Mouse (Mus musculus) CH12.LX (cell line): ENCODE results near the gene Senp7. TPM values are rescaled to one million over a fixed set of nuclear protein-coding genes. Genes with fewer than 3 reads are reported as not detected.
A peak's percentile ranks its signal among the peaks of the same experiment; 100 is the strongest.

Experiments used
- DNase-seq: peaks from one replicate; pipeline ENCODE4 v3.0.0-alpha.2; 2013; ENCODE audit errors: extremely low read depth
- H3K27ac ChIP-seq: 2 replicates; pipeline ENCODE4 v1.5.1; 2012; ENCODE audit warnings: low read depth, mild to moderate bottlenecking, control low read depth, moderate library complexity; ENCODE audit not compliant: insufficient read depth
- H3K27me3 ChIP-seq: replicated peaks from 2 replicates; pipeline ENCODE3; 2012; ENCODE audit warnings: inconsistent platforms
- H3K36me3 ChIP-seq, 2 experiments: replicated peaks in 1 of 2; 2 replicates each; pipeline versions ENCODE3 to v1.6.1; 2012; ENCODE audit warnings: inconsistent platforms in 1 of 2, low read length in 1 of 2, mild to moderate bottlenecking in 1 of 2, mixed read lengths in 1 of 2, moderate library complexity in 1 of 2; ENCODE audit not compliant: control insufficient read depth in 1 of 2, insufficient read depth in 1 of 2
- H3K4me1 ChIP-seq, 2 experiments: 2 replicates each; pipeline ENCODE4 v1.6.1; 2012; ENCODE audit warnings: inconsistent platforms in 1 of 2, moderate library complexity in 1 of 2; ENCODE audit not compliant: insufficient read depth in 2 of 2, control insufficient read depth in 1 of 2
- H3K4me2 ChIP-seq: 2 replicates; pipeline ENCODE4 v1.6.1; 2012; ENCODE audit warnings: low read depth, mild to moderate bottlenecking, control low read depth; ENCODE audit not compliant: poor library complexity, insufficient read depth, severe bottlenecking
- H3K4me3 ChIP-seq, 3 experiments: fragments of 150-350 bp in 1 of 3; sonication (generic) in 1 of 3; replicated peaks in 1 of 3; 2 replicates each; pipeline versions ENCODE3 to v1.5.1; 2011 to 2012; ENCODE audit warnings: low read depth in 2 of 3, low read length in 2 of 3, mild to moderate bottlenecking in 2 of 3, moderate library complexity in 2 of 3, control low read depth in 1 of 3, improper control_type of control experiment in 1 of 3, inconsistent platforms in 1 of 3, mixed read lengths in 1 of 3; ENCODE audit not compliant: poor library complexity in 1 of 3
- H3K79me2 ChIP-seq: replicated peaks from 2 replicates; pipeline ENCODE4 v1.6.1; 2012; ENCODE audit warnings: mild to moderate bottlenecking, moderate library complexity; ENCODE audit not compliant: control insufficient read depth, poor library complexity, insufficient read depth, severe bottlenecking; ENCODE audit errors: extremely low read depth
- H3K9ac ChIP-seq: 2 replicates; pipeline ENCODE4 v1.6.1; 2012; ENCODE audit warnings: low read depth, mild to moderate bottlenecking, control low read depth, moderate library complexity; ENCODE audit not compliant: insufficient read depth
- H3K9me3 ChIP-seq: replicated peaks from 2 replicates; pipeline ENCODE3; 2012; ENCODE audit warnings: low read length, inconsistent platforms, mixed read lengths
- CHD2 ChIP-seq: IDR thresholded peaks from 2 replicates; pipeline ENCODE4 v1.6.1; 2011; ENCODE audit warnings: low read length, improper control_type of control experiment
- CTCF ChIP-seq, 2 experiments: IDR thresholded peaks in 1 of 2; conservative IDR thresholded peaks in 1 of 2; 2 replicates each; pipeline ENCODE4 v1.5.1; 2011 to 2012; ENCODE audit warnings: low read depth in 2 of 2, low read length in 2 of 2, improper control_type of control experiment in 1 of 2, inconsistent platforms in 1 of 2, mild to moderate bottlenecking in 1 of 2, moderate library complexity in 1 of 2
- ETS1 ChIP-seq: conservative IDR thresholded peaks from 2 replicates; pipeline ENCODE4 v1.6.1; 2012; ENCODE audit warnings: low read depth, mild to moderate bottlenecking, inconsistent platforms, low read length, improper control_type of control experiment, moderate library complexity
- JUN ChIP-seq: IDR thresholded peaks from 2 replicates; pipeline ENCODE4 v1.6.1; 2011; ENCODE audit warnings: low read depth, mild to moderate bottlenecking, low read length, improper control_type of control experiment, moderate library complexity; ENCODE audit not compliant: insufficient read depth
- MAX ChIP-seq: IDR thresholded peaks from 2 replicates; pipeline ENCODE4 v1.6.1; 2011; ENCODE audit warnings: low read length, improper control_type of control experiment
- MAZ ChIP-seq: IDR thresholded peaks from 2 replicates; pipeline ENCODE4 v1.6.1; 2012; ENCODE audit warnings: low read depth, mild to moderate bottlenecking, inconsistent platforms, low read length, improper control_type of control experiment, moderate library complexity
- MEF2A ChIP-seq: IDR thresholded peaks from 2 replicates; pipeline ENCODE4 v1.6.1; 2014; ENCODE audit warnings: low read depth, mild to moderate bottlenecking, inconsistent platforms, low read length, improper control_type of control experiment, borderline replicate concordance
- MYC ChIP-seq: IDR thresholded peaks from 2 replicates; pipeline ENCODE4 v1.6.1; 2011; ENCODE audit warnings: low read depth, mild to moderate bottlenecking, improper control_type of control experiment, low read length
- NELFE ChIP-seq: IDR thresholded peaks from 2 replicates; pipeline ENCODE4 v1.6.1; 2011; ENCODE audit warnings: low read depth, low read length, improper control_type of control experiment
- PAX5 ChIP-seq: IDR thresholded peaks from 2 replicates; pipeline ENCODE4 v1.6.1; 2012; ENCODE audit warnings: low read length, inconsistent platforms, mixed read lengths
- POLR2AphosphoS2 ChIP-seq: IDR thresholded peaks from 2 replicates; pipeline ENCODE4 v1.6.1; 2011; ENCODE audit warnings: low read depth, low read length, improper control_type of control experiment
- RAD21 ChIP-seq: IDR thresholded peaks from 2 replicates; pipeline ENCODE4 v1.6.1; 2011; ENCODE audit warnings: low read depth, mild to moderate bottlenecking, low read length, improper control_type of control experiment, moderate library complexity
- SIN3A ChIP-seq: IDR thresholded peaks from 2 replicates; pipeline ENCODE4 v1.6.1; 2012; ENCODE audit warnings: low read length, improper control_type of control experiment, inconsistent platforms
- SMC3 ChIP-seq: IDR thresholded peaks from 2 replicates; pipeline ENCODE4 v1.6.1; 2011; ENCODE audit warnings: low read depth, low read length, improper control_type of control experiment
- UBTF ChIP-seq: IDR thresholded peaks from 2 replicates; pipeline ENCODE4 v1.6.1; 2012; ENCODE audit warnings: low read depth, mild to moderate bottlenecking, inconsistent platforms, low read length, improper control_type of control experiment, moderate library complexity
- USF1 ChIP-seq: IDR thresholded peaks from 2 replicates; pipeline ENCODE4 v1.6.1; 2014; ENCODE audit warnings: low read depth, mild to moderate bottlenecking, inconsistent platforms, low read length, improper control_type of control experiment
- USF2 ChIP-seq: conservative IDR thresholded peaks from 2 replicates; pipeline ENCODE4 v1.6.1; 2011; ENCODE audit warnings: low read depth, low read length, improper control_type of control experiment
- ZC3H11A ChIP-seq: IDR thresholded peaks from 2 replicates; pipeline ENCODE4 v1.6.1; 2012; ENCODE audit warnings: low read depth, mild to moderate bottlenecking, inconsistent platforms, low read length, improper control_type of control experiment
- ZKSCAN1 ChIP-seq: IDR thresholded peaks from 2 replicates; pipeline ENCODE4 v1.6.1; 2012; ENCODE audit warnings: low read depth, inconsistent platforms, low read length, improper control_type of control experiment, borderline replicate concordance
- ZMIZ1 ChIP-seq: IDR thresholded peaks from 2 replicates; pipeline ENCODE4 v1.6.1; 2012; ENCODE audit warnings: low read depth, mild to moderate bottlenecking, inconsistent platforms, low read length, improper control_type of control experiment
- ZNF384 ChIP-seq: IDR thresholded peaks from 2 replicates; pipeline ENCODE4 v1.6.1; 2012; ENCODE audit warnings: low read depth, low read length, improper control_type of control experiment, inconsistent platforms
- dilution Hi-C: fragments of 300-500 bp; cut with MboI; formaldehyde crosslinking; loops from 2 replicates; pipeline ENCODE4 v1.14.3; 2020; ENCODE audit warnings: low sequenced_read_pairs; ENCODE audit not compliant: extremely low pct_unique_long_range_greater_than_20kb, extremely low pct_ligation_motif_present
- in situ Hi-C: fragments of 300-500 bp; cut with MboI; formaldehyde crosslinking; loops from 3 replicates; pipeline ENCODE4 v1.14.3; 2019; ENCODE audit warnings: low sequenced_read_pairs, low pct_ligation_motif_present, low pct_unique_long_range_greater_than_20kb, mixed read lengths
- polyA plus RNA-seq: library from polyadenylated mRNA; unstranded; fragments of >175 nt; gene quantifications from 2 replicates; pipeline ENCODE4 v1.2.1, GENCODE M21; 2012; ENCODE audit warnings: low read depth; ENCODE audit not compliant: insufficient read length
- total RNA-seq, 2 experiments: library from RNA; depleted of rRNA; stranded (reverse); fragments of 300-350 nt in 1 of 2; fragments of >200 nt in 1 of 2; gene quantifications; 2 replicates each; pipeline ENCODE4 v1.2.3; 2012 to 2014

Senp7 gene
- total and polyA plus RNA-seq, 3 experiments = 12.3 to 26.4 (median 15.5) TPM

DNA sequence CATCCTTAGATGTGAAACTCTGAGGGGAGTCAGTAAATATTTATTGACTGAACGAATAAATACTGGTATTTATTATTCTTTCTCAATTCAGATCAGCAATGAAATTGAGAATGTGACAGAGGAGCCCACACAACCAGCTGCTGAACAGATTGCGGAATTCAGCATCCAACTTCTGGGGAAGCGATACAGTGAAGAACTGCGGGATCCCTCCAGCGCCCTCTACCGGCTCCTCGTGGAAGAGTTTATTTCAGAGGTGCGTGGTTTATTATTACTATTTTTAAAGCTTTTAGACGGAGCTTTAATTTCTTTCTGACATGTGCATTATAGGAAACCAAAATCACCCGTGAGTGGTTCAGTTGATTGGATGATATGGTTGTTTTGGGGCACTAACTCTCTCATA lies 183.2 kb downstream of the Senp7 start:
- Histone ChIP-seq H3K9me3 (no peaks in the 10 kb centered on the region), H3K27ac (no peak overlapping the region), H3K4me2 (no peak overlapping the region), H3K4me1 (0 out of 4 replicates have a peak, but pooled peaks cover 0 to 2% of the 10 kb centered on the region in 2 experiments), H3K27me3 (no peaks in the 10 kb centered on the region), H3K4me3 (no peak overlapping the region), H3K36me3 (no peaks in the 10 kb centered on the region), H3K9ac (no peak overlapping the region), H3K79me2 (no peaks in the 10 kb centered on the region)
- in situ Hi-C loops (no loop called here), dilution Hi-C loops (no loop called here)
- no peak for TF ChIP-seq ETS1
- TF ChIP-seq NELFE = no peak
- no peak for TF ChIP-seq UBTF
- no peak for TF ChIP-seq MEF2A
- no peak for TF ChIP-seq MAX
- no peak for TF ChIP-seq ZC3H11A
- TF ChIP-seq JUN = no peak
- peak; percentile 41 for TF ChIP-seq SMC3
- peak; percentile 44 for TF ChIP-seq RAD21
- TF ChIP-seq PAX5 = no peak
- no peak for TF ChIP-seq ZNF384
- no peak for TF ChIP-seq ZKSCAN1
- no peak for TF ChIP-seq ZMIZ1
- no peak for TF ChIP-seq USF2
- no peak for TF ChIP-seq POLR2AphosphoS2
- peak; percentile 71 to 84 for TF ChIP-seq CTCF (conservative IDR thresholded peaks at IDR 0.05 in 1 of 2, IDR thresholded peaks at IDR 0.05 in 1 of 2; ENCODE audit: low read depth in 2 of 2, low read length in 2 of 2)
- peak; percentile 35 for DNase-seq

DNA sequence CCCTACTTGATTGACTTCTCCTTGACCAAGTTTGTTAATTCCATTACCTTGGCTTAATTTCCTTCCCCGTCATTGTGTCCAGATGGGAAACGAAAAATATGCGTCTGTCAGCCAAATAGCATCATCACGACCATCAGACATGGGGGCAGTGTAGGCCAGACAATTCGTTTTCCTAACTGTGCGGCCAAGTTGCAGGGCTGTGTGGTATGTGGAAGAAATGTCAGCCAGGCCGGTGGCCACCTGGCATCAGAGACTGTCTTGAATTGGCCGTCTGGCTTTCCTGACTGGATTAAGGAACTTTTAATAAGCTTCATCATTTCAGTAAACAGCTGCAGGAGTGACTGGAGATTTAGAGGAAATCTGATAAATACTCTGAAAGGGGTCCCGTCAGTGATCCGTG lies 184.6 kb downstream of the Senp7 start:
- TF ChIP-seq CHD2 (no peak), RAD21 (no peak), MYC (no peak), SIN3A (no peak), MAZ (no peak), ZC3H11A (no peak), USF1 (no peak)
- TF ChIP-seq, all 38 proteins: peak for 0

More for the DNA sequence above, 184.6 kb downstream of the Senp7 start:
- H3K9ac ChIP-seq = no peak overlapping the region
- H3K4me1 ChIP-seq = 0 out of 4 replicates have a peak, but pooled peaks cover 0 to 2% of the 10 kb centered on the region in 2 experiments
- H3K79me2 ChIP-seq = no peaks in the 10 kb centered on the region
- no peaks in the 10 kb centered on the region for H3K36me3 ChIP-seq
- H3K4me2 ChIP-seq = no peak overlapping the region
- dilution Hi-C loops = no loop called here
- in situ Hi-C loops = no loop called here
- no peak overlapping the region for H3K4me3 ChIP-seq
- H3K27me3 ChIP-seq = no peaks in the 10 kb centered on the region
- DNase-seq = no peak
- H3K9me3 ChIP-seq = no peaks in the 10 kb centered on the region
- H3K27ac ChIP-seq = no peak overlapping the region

Other genes with a start within 250 kb of the Senp7 start
- gene Nfkbiz, start 209.4 kb upstream of the Senp7 start, total RNA-seq (2012; rRNA removed) = 13.9 and 17.1 TPM in 2 replicates
- 19.7 and 23.7 TPM in 2 replicates for gene Nfkbiz, start 209.4 kb upstream of the Senp7 start, total RNA-seq (2014; rRNA removed)
- 11.4 and 13.7 TPM in 2 replicates for gene Nfkbiz, start 209.4 kb upstream of the Senp7 start, polyA plus RNA-seq
- 10.2 and 12.3 TPM in 2 replicates for gene Nxpe3, start 153.1 kb upstream of the Senp7 start, total RNA-seq (2012; rRNA removed)
- gene Nxpe3, start 153.1 kb upstream of the Senp7 start, total RNA-seq (2014; rRNA removed) = 4.6 and 5.4 TPM in 2 replicates
- 9.9 and 10.6 TPM in 2 replicates for gene Nxpe3, start 153.1 kb upstream of the Senp7 start, polyA plus RNA-seq
- gene Cep97, start 113.5 kb upstream of the Senp7 start, total RNA-seq (2012; rRNA removed) = 24.9 and 26.9 TPM in 2 replicates
- 27.5 and 28.2 TPM in 2 replicates for gene Cep97, start 113.5 kb upstream of the Senp7 start, total RNA-seq (2014; rRNA removed)
- gene Cep97, start 113.5 kb upstream of the Senp7 start, polyA plus RNA-seq = 16.9 and 19.2 TPM in 2 replicates
- gene Rpl24, start 82.1 kb upstream of the Senp7 start, total RNA-seq (2012; rRNA removed) = 2,337 and 2,579 TPM in 2 replicates
- 2,739 and 3,070 TPM in 2 replicates for gene Rpl24, start 82.1 kb upstream of the Senp7 start, total RNA-seq (2014; rRNA removed)
- 96.4 and 348 TPM in 2 replicates for gene Rpl24, start 82.1 kb upstream of the Senp7 start, polyA plus RNA-seq
- 21.4 and 25.6 TPM in 2 replicates for gene Zbtb11, start 74.5 kb upstream of the Senp7 start, total RNA-seq (2012; rRNA removed)
- gene Zbtb11, start 74.5 kb upstream of the Senp7 start, total RNA-seq (2014; rRNA removed) = 33.0 and 35.5 TPM in 2 replicates
- 17.7 and 19.8 TPM in 2 replicates for gene Zbtb11, start 74.5 kb upstream of the Senp7 start, polyA plus RNA-seq
- gene Pcnp, start 18.6 kb upstream of the Senp7 start, total RNA-seq (2012; rRNA removed) = 67.4 and 79.5 TPM in 2 replicates
- gene Pcnp, start 18.6 kb upstream of the Senp7 start, total RNA-seq (2014; rRNA removed) = 177 and 208 TPM in 2 replicates
- 137 and 154 TPM in 2 replicates for gene Pcnp, start 18.6 kb upstream of the Senp7 start, polyA plus RNA-seq
- 23.4 and 32.5 TPM in 2 replicates for gene Trmt10c, start 10.5 kb upstream of the Senp7 start, total RNA-seq (2012; rRNA removed)
- 63.0 and 63.5 TPM in 2 replicates for gene Trmt10c, start 10.5 kb upstream of the Senp7 start, total RNA-seq (2014; rRNA removed)
- 26.6 and 30.1 TPM in 2 replicates for gene Trmt10c, start 10.5 kb upstream of the Senp7 start, polyA plus RNA-seq
- gene Impg2, start 156.0 kb downstream of the Senp7 start, total RNA-seq (2012; rRNA removed) = 0.04 and 0.25 TPM in 2 replicates
- 0.05 and 0.09 TPM in 2 replicates for gene Impg2, start 156.0 kb downstream of the Senp7 start, total RNA-seq (2014; rRNA removed)
- gene Impg2, start 156.0 kb downstream of the Senp7 start, polyA plus RNA-seq = 0.08 and 0.34 TPM in 2 replicates